Mouse (Mus musculus) heart, embryonic 12.5 days (tissue): ENCODE data around the gene Gtpbp10. TPM values are rescaled to one million over a fixed set of nuclear protein-coding genes. Genes with fewer than 3 reads are reported as not detected.

ENCODE experiments used
- ATAC-seq: fragments of 200-750 bp; cut with Nextera tagmentation; 2 replicates; pipeline ENCODE4 v1.8.0; 2017; ENCODE audit warnings: moderate TSS enrichment, moderate library complexity; ENCODE audit not compliant: insufficient number of reproducible peaks, low FRiP score
- H3K27ac ChIP-seq: fragments of 300-500 bp; sonication (generic); 2 replicates; pipeline ENCODE4 v1.5.1; 2016; ENCODE audit warnings: mild to moderate bottlenecking, moderate library complexity; ENCODE audit not compliant: poor library complexity, severe bottlenecking
- H3K27me3 ChIP-seq: fragments of 300-500 bp; sonication (generic); replicated peaks from 2 replicates; pipeline ENCODE4 v1.6.1; 2016; ENCODE audit warnings: mild to moderate bottlenecking, moderate library complexity
- H3K36me3 ChIP-seq: fragments of 300-500 bp; sonication (generic); 2 replicates; pipeline ENCODE4 v1.6.1; 2016; ENCODE audit warnings: mild to moderate bottlenecking, moderate library complexity
- H3K4me1 ChIP-seq: fragments of 300-500 bp; sonication (generic); replicated peaks from 2 replicates; pipeline ENCODE4 v1.6.1; 2016; ENCODE audit warnings: mild to moderate bottlenecking
- H3K4me2 ChIP-seq: fragments of 300-500 bp; sonication (generic); 2 replicates; pipeline ENCODE4 v1.6.1; 2016; ENCODE audit warnings: mild to moderate bottlenecking, moderate library complexity
- H3K4me3 ChIP-seq: fragments of 300-500 bp; sonication (generic); 2 replicates; pipeline ENCODE4 v1.5.1; 2016; ENCODE audit warnings: mild to moderate bottlenecking
- H3K9ac ChIP-seq: fragments of 300-500 bp; sonication (generic); 2 replicates; pipeline ENCODE4 v1.6.1; 2016; ENCODE audit warnings: mild to moderate bottlenecking, moderate library complexity
- H3K9me3 ChIP-seq: fragments of 300-500 bp; sonication (generic); replicated peaks from 2 replicates; pipeline ENCODE4 v1.6.1; 2016; ENCODE audit warnings: mild to moderate bottlenecking, moderate library complexity
- WGBS: fragments of 180-500 bp; shearing (Covaris S2); methylation state at CpG from one replicate; pipeline ENCODE4 v1.1.7; 2016; 5-methylcytosine and 5-hydroxymethylcytosine counted together
- polyA plus RNA-seq: library from polyadenylated mRNA; unstranded; fragments of >200 nt; fragmentation: Nextera tagmentation; extraction: Ambion mirVana; gene quantifications from 2 replicates; pipeline ENCODE4 v1.2.1, GENCODE M21; 2016

Gtpbp10 gene
- polyA plus RNA-seq, 1 experiment from 2014 or later: 23.4 TPM

DNA sequence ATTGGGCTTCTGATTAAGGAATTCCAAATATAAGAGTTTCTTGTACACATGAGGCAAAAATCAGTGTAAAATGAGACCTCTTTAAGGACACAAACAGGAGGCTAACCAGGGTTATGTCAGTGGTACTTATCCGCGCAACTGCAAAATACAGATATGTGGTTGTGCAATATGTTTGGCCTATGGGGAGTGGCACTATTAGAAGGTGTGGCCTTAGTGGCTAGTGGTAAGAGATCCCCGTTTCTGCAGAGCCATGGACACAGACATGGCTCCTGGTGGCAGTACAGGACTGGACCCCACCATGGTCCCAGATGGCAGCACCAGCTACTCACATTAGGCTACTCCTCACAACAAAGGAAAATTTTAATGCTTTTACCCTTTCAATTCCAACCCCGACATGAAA, 64.3 kb downstream of the Gtpbp10 start:
- Histone ChIP-seq H3K4me2 (no peak overlapping the region), H3K27ac (no peak overlapping the region), H3K27me3 (no peaks in the 10 kb centered on the region), H3K36me3 (no peaks in the 10 kb centered on the region), H3K9me3 (no peaks in the 10 kb centered on the region), H3K4me3 (no peak overlapping the region), H3K9ac (no peak overlapping the region), H3K4me1 (no peaks in the 10 kb centered on the region)
- WGBS: 82% methylated on average over 4 of the region's 4 CpGs
- ATAC-seq: no peak

DNA sequence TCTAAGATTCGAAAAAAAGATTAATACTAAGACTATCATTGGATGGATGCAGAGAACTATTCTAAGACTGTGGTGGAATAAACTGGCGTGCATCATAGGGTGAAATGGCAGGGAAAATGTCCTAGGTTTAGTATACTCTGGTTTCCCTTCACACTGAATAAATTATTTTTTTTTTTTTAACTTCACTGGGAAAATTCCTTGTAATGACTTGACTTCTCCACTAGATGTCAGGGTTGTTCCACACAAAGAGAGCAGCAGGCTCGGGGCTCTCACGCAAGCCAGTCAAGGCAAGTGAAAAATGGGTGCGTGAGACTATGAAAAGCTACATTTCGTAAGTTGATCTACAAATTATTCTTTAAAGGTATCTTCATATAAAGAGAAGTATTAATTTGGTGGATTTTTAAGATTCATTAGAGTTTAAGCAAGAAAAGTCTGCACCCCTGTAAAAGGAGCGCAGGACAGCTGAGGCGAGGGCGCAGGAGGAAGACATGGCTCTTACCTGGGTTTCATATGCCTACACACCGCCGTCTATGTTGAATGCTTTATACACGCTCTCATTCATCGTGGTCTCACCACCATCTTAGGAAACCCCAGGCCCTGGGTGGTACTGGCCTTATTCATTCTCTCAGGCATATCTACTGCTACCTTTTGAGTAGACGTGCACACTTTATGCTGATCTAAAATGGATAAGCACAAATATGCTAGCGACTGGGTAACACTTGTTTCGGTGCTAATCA, 64.9 kb downstream of the Gtpbp10 start:
- Histone ChIP-seq H3K4me2 (peak overlapping the region; percentile 40; the same call in 1 of the 2 replicates), H3K27ac (no peak overlapping the region), H3K36me3 (no peaks in the 10 kb centered on the region), H3K9ac (no peak overlapping the region), H3K9me3 (no peaks in the 10 kb centered on the region), H3K27me3 (no peaks in the 10 kb centered on the region), H3K4me1 (no peaks in the 10 kb centered on the region), H3K4me3 (no peak overlapping the region)
- 36% methylated on average over 16 of the region's 16 CpGs for WGBS
- no peak for ATAC-seq

DNA sequence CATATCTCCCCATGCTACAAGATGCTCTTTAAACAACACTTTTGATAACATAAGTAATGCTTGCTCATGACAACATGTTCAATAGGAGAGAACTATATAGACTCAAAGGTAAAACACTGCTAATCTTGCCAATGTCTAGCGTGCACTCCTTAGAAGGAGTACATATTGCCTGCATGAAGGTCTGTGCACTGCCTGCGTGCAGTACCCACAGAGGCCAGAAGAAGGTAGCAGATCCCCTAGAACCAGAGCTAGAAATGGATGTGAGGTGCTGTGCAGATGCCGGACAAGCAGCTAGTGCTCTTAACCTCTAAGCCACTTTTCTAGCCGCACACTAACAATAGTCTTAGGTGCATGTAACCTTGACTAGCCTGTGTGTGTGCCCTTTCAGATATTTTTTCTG, 67.2 kb downstream of the Gtpbp10 start:
- H3K36me3 ChIP-seq: no peaks in the 10 kb centered on the region
- no peaks in the 10 kb centered on the region for H3K9me3 ChIP-seq
- H3K9ac ChIP-seq: no peak overlapping the region
- H3K4me2 ChIP-seq: no peak overlapping the region
- no peak overlapping the region for H3K27ac ChIP-seq
- no peak for ATAC-seq
- 90% methylated on average over 4 of the region's 4 CpGs for WGBS
- H3K4me3 ChIP-seq: no peak overlapping the region
- H3K4me1 ChIP-seq: no peaks in the 10 kb centered on the region
- H3K27me3 ChIP-seq: no peaks in the 10 kb centered on the region

Other genes with a start within 250 kb of the Gtpbp10 start
- gene Cdk14, start 139.2 kb downstream of the Gtpbp10 start, polyA plus RNA-seq: 20.4 and 21.3 TPM in 2 replicates
- gene 1700015F17Rik, start 80.4 kb downstream of the Gtpbp10 start, polyA plus RNA-seq: not detected in 2 replicates
- 18.4 and 19.3 TPM in 2 replicates for gene Cldn12, start 44.6 kb downstream of the Gtpbp10 start, polyA plus RNA-seq
- 0.99 and 1.0 TPM in 2 replicates for gene Gm8773, start 14.3 kb upstream of the Gtpbp10 start, polyA plus RNA-seq
- gene Cfap69, start 104.7 kb upstream of the Gtpbp10 start, polyA plus RNA-seq: 1.7 and 1.8 TPM in 2 replicates
- gene Steap2, start 135.0 kb upstream of the Gtpbp10 start, polyA plus RNA-seq: 3.6 and 4.1 TPM in 2 replicates
- gene Steap1, start 189.8 kb upstream of the Gtpbp10 start, polyA plus RNA-seq: 3.1 and 3.8 TPM in 2 replicates